Mouse (Mus musculus) stomach, postnatal 0 days (tissue): ENCODE results near the gene Pdss2.

Experiments used
- CTCF ChIP-seq: IDR thresholded peaks from 2 replicates; pipeline ENCODE4 v1.5.1; 2016; ENCODE audit warnings: antibody characterized with exemption, low read depth, mild to moderate bottlenecking, moderate library complexity
- EP300 ChIP-seq: optimal IDR thresholded peaks from 2 replicates; pipeline ENCODE3; 2016; ENCODE audit warnings: antibody characterized with exemption

GRCm38 (mm10) chr10:43291333-43291736, 70.0 kb downstream of the Pdss2 start:
- TF ChIP-seq CTCF (no peak), EP300 (no peak)
